Mouse (Mus musculus): ENCODE measurements around the gene Med13l.

GRCm38 (mm10) chr5:118706414-118706813 is 145.9 kb downstream of the Med13l start:
- TF ChIP-seq CTCF (IDR thresholded peaks at IDR 0.05; ENCODE audit: low read depth), result no peak
- TF ChIP-seq EP300 (IDR thresholded peaks at IDR 0.05; ENCODE audit: low read depth), result no peak
